Mouse (Mus musculus) heart, postnatal 0 days (tissue): ENCODE data around the gene Hspg2.

ENCODE experiments used
- CTCF ChIP-seq: IDR thresholded peaks from 2 replicates; pipeline ENCODE4 v1.5.1; 2016; ENCODE audit warnings: antibody characterized with exemption, control low read depth, low read depth
- EP300 ChIP-seq: IDR thresholded peaks from 2 replicates; pipeline ENCODE4 v1.6.1; 2016; ENCODE audit warnings: antibody characterized with exemption, low read depth

GRCm38 (mm10) chr4:137466991-137467390 is 1.6 kb upstream of the Hspg2 start:
- TF ChIP-seq CTCF (no peak), EP300 (0 out of 2 replicates have a peak, but pooled peaks have one; percentile 53)
